Mouse (Mus musculus) C2C12 (cell line): Measurements from ENCODE around the gene Sirt1.
"Not testable (repeated sequence)": the region's sequence is repeated elsewhere in the genome, so short reads cannot be mapped to it uniquely, and the experiment has no call there.

Experiments used
- CEBPB ChIP-seq: IDR thresholded peaks from one replicate; pipeline ENCODE4 v1.6.1; 2011; ENCODE audit warnings: low read depth, mild to moderate bottlenecking, control low read depth, moderate library complexity
- CTCF ChIP-seq: IDR thresholded peaks from one replicate; pipeline ENCODE4 v1.5.1; 2011; ENCODE audit not compliant: control insufficient read depth, insufficient read depth, insufficient read length
- FOSL1 ChIP-seq: IDR thresholded peaks from one replicate; pipeline ENCODE4 v1.8.0; 2011; ENCODE audit warnings: mild to moderate bottlenecking, low read length; ENCODE audit not compliant: poor library complexity, insufficient read depth, severe bottlenecking
- MAX ChIP-seq: IDR thresholded peaks from one replicate; pipeline ENCODE4 v1.6.1; 2011; ENCODE audit warnings: mild to moderate bottlenecking, control low read depth
- MYOD1 ChIP-seq: IDR thresholded peaks from one replicate; pipeline ENCODE4 v1.6.1; 2011; ENCODE audit warnings: low read depth; ENCODE audit not compliant: control insufficient read depth, insufficient read length
- USF1 ChIP-seq: IDR thresholded peaks from one replicate; pipeline ENCODE4 v1.6.1; 2011; ENCODE audit warnings: low read depth, mild to moderate bottlenecking, control low read depth, moderate library complexity

GRCm38 (mm10) chr10:63385897-63386296 is 4.4 kb upstream of the Sirt1 start:
- not testable (repeated sequence) for TF ChIP-seq CTCF, USF1, MAX, MYOD1, CEBPB, FOSL1
